Mouse (Mus musculus): ENCODE results near the gene Hddc3. TPM values are rescaled to one million over a fixed set of nuclear protein-coding genes. Genes with fewer than 3 reads are reported as not detected.
A peak's percentile ranks its signal among the peaks of the same experiment; 100 is the strongest.

Hddc3 gene
- polyA plus RNA-seq, 1 experiment from 2014 or later: 23.1 TPM

- H3K4me2 ChIP-seq (ENCODE audit: low read length): no peak overlapping the region
- no peak overlapping the region for H3K9ac ChIP-seq (ENCODE audit: low read length)
- WGBS: 85% methylated on average over 2 of the region's 2 CpGs
- H3K27me3 ChIP-seq (ENCODE audit: control insufficient read depth, insufficient read depth, low read length): no peaks in the 10 kb centered on the region
- H3K9me3 ChIP-seq (ENCODE audit: control insufficient read depth, low read length): no peaks in the 10 kb centered on the region
- peaks cover 3 to 8% of the 10 kb centered on the region in 2 experiments; a peak in 3 of 4 replicates for H3K4me1 ChIP-seq (ENCODE audit: control insufficient read depth in 2 of 2, insufficient read depth in 2 of 2, low read length in 2 of 2)
- ATAC-seq (ENCODE audit: insufficient number of reproducible peaks, insufficient read depth, low FRiP score, low read depth): no peak
- no peak overlapping the region for H3K27ac ChIP-seq (replicated peaks in 1 of 2; ENCODE audit: control insufficient read depth in 1 of 2, insufficient read depth in 1 of 2, low read depth in 2 of 2, low read length in 2 of 2)
- no peak overlapping the region for H3K4me3 ChIP-seq (ENCODE audit: control insufficient read depth in 1 of 2, insufficient read depth in 1 of 2, low read depth in 1 of 2, low read length in 2 of 2)
- peaks cover 78% of the 10 kb centered on the region for H3K36me3 ChIP-seq (ENCODE audit: control insufficient read depth, insufficient read depth, low read length)
Measured at GRCm38 (mm10) chr7:80301522-80301921, 41.4 kb upstream of the Hddc3 start.

GRCm38 (mm10) chr7:80307766-80308165 lies 35.1 kb upstream of the Hddc3 start:
- H3K4me1 ChIP-seq (ENCODE audit: control insufficient read depth in 2 of 2, insufficient read depth in 2 of 2, low read length in 2 of 2): no peaks in the 10 kb centered on the region
- peaks cover 99% of the 10 kb centered on the region for H3K36me3 ChIP-seq (ENCODE audit: control insufficient read depth, insufficient read depth, low read length)
- no peaks in the 10 kb centered on the region for H3K9me3 ChIP-seq (ENCODE audit: control insufficient read depth, low read length)
- H3K4me2 ChIP-seq (ENCODE audit: low read length): no peak overlapping the region
- no peaks in the 10 kb centered on the region for H3K27me3 ChIP-seq (ENCODE audit: control insufficient read depth, insufficient read depth, low read length)
- WGBS: 90% methylated on average over 3 of the region's 3 CpGs
- no peak overlapping the region for H3K9ac ChIP-seq (ENCODE audit: low read length)
- no peak overlapping the region for H3K27ac ChIP-seq (replicated peaks in 1 of 2; ENCODE audit: control insufficient read depth in 1 of 2, insufficient read depth in 1 of 2, low read depth in 2 of 2, low read length in 2 of 2)
- no peak overlapping the region for H3K4me3 ChIP-seq (ENCODE audit: control insufficient read depth in 1 of 2, insufficient read depth in 1 of 2, low read depth in 1 of 2, low read length in 2 of 2)
- no peak for ATAC-seq (ENCODE audit: insufficient number of reproducible peaks, insufficient read depth, low FRiP score, low read depth)

- no peak overlapping the region for H3K9ac ChIP-seq (ENCODE audit: low read length)
- H3K4me1 ChIP-seq (ENCODE audit: control insufficient read depth in 2 of 2, insufficient read depth in 2 of 2, low read length in 2 of 2): no peaks in the 10 kb centered on the region
- H3K36me3 ChIP-seq (ENCODE audit: control insufficient read depth, insufficient read depth, low read length): peaks cover 99% of the 10 kb centered on the region
- H3K27ac ChIP-seq (replicated peaks in 1 of 2; ENCODE audit: control insufficient read depth in 1 of 2, insufficient read depth in 1 of 2, low read depth in 2 of 2, low read length in 2 of 2): no peak overlapping the region
- no peak overlapping the region for H3K4me2 ChIP-seq (ENCODE audit: low read length)
- H3K27me3 ChIP-seq (ENCODE audit: control insufficient read depth, insufficient read depth, low read length): no peaks in the 10 kb centered on the region
- H3K9me3 ChIP-seq (ENCODE audit: control insufficient read depth, low read length): no peaks in the 10 kb centered on the region
- H3K4me3 ChIP-seq (ENCODE audit: control insufficient read depth in 1 of 2, insufficient read depth in 1 of 2, low read depth in 1 of 2, low read length in 2 of 2): no peak overlapping the region
- WGBS: 79% methylated on average over 7 of the region's 7 CpGs
- no peak for ATAC-seq (ENCODE audit: insufficient number of reproducible peaks, insufficient read depth, low FRiP score, low read depth)
Measured at GRCm38 (mm10) chr7:80310771-80311170, 32.1 kb upstream of the Hddc3 start.

- 71% methylated on average over 2 of the region's 2 CpGs for WGBS
- H3K27me3 ChIP-seq (ENCODE audit: control insufficient read depth, insufficient read depth, low read length): no peaks in the 10 kb centered on the region
- no peak overlapping the region for H3K4me2 ChIP-seq (ENCODE audit: low read length)
- H3K27ac ChIP-seq (replicated peaks in 1 of 2; ENCODE audit: control insufficient read depth in 1 of 2, insufficient read depth in 1 of 2, low read depth in 2 of 2, low read length in 2 of 2): no peak overlapping the region
- no peaks in the 10 kb centered on the region for H3K9me3 ChIP-seq (ENCODE audit: control insufficient read depth, low read length)
- no peak overlapping the region for H3K9ac ChIP-seq (ENCODE audit: low read length)
- ATAC-seq (ENCODE audit: insufficient number of reproducible peaks, insufficient read depth, low FRiP score, low read depth): no peak
- peaks cover 7 to 16% of the 10 kb centered on the region in 2 experiments; a peak in 3 of 4 replicates for H3K4me1 ChIP-seq (ENCODE audit: control insufficient read depth in 2 of 2, insufficient read depth in 2 of 2, low read length in 2 of 2)
- H3K36me3 ChIP-seq (ENCODE audit: control insufficient read depth, insufficient read depth, low read length): peaks cover 78% of the 10 kb centered on the region
- no peak overlapping the region for H3K4me3 ChIP-seq (ENCODE audit: control insufficient read depth in 1 of 2, insufficient read depth in 1 of 2, low read depth in 1 of 2, low read length in 2 of 2)
Measured at GRCm38 (mm10) chr7:80315733-80316132, 27.2 kb upstream of the Hddc3 start.

GRCm38 (mm10) chr7:80317439-80318115 lies 25.3 kb upstream of the Hddc3 start:
- WGBS: 71% methylated on average over 1 of the region's 1 CpGs
- ATAC-seq (ENCODE audit: insufficient number of reproducible peaks, insufficient read depth, low FRiP score, low read depth): no peak
- peaks cover 63% of the 10 kb centered on the region for H3K36me3 ChIP-seq (ENCODE audit: control insufficient read depth, insufficient read depth, low read length)

GRCm38 (mm10) chr7:80318670-80319069 lies 24.2 kb upstream of the Hddc3 start:
- H3K9me3 ChIP-seq (ENCODE audit: control insufficient read depth, low read length): no peaks in the 10 kb centered on the region
- H3K27me3 ChIP-seq (ENCODE audit: control insufficient read depth, insufficient read depth, low read length): no peaks in the 10 kb centered on the region
- no peak overlapping the region for H3K4me2 ChIP-seq (ENCODE audit: low read length)
- H3K4me3 ChIP-seq (ENCODE audit: control insufficient read depth in 1 of 2, insufficient read depth in 1 of 2, low read depth in 1 of 2, low read length in 2 of 2): no peak overlapping the region
- H3K9ac ChIP-seq (ENCODE audit: low read length): peak overlapping the region; percentile 44; the same call in 1 of the 2 replicates
- H3K4me1 ChIP-seq (ENCODE audit: control insufficient read depth in 2 of 2, insufficient read depth in 2 of 2, low read length in 2 of 2): peaks cover 7 to 24% of the 10 kb centered on the region in 2 experiments; a peak in 3 of 4 replicates
- 81% methylated on average over 4 of the region's 4 CpGs for WGBS
- H3K27ac ChIP-seq (replicated peaks in 1 of 2; ENCODE audit: control insufficient read depth in 1 of 2, insufficient read depth in 1 of 2, low read depth in 2 of 2, low read length in 2 of 2): peak overlapping the region in 1 of 2 experiments; percentile 45; a peak in 1 of 4 replicates
- no peak for ATAC-seq (ENCODE audit: insufficient number of reproducible peaks, insufficient read depth, low FRiP score, low read depth)
- H3K36me3 ChIP-seq (ENCODE audit: control insufficient read depth, insufficient read depth, low read length): peaks cover 52% of the 10 kb centered on the region

More at GRCm38 (mm10) chr7:80317439-80318115, 25.3 kb upstream of the Hddc3 start:
- H3K4me3 ChIP-seq (ENCODE audit: control insufficient read depth in 1 of 2, insufficient read depth in 1 of 2, low read depth in 1 of 2, low read length in 2 of 2): no peak overlapping the region
- no peak overlapping the region for H3K9ac ChIP-seq (ENCODE audit: low read length)
- H3K27ac ChIP-seq (replicated peaks in 1 of 2; ENCODE audit: control insufficient read depth in 1 of 2, insufficient read depth in 1 of 2, low read depth in 2 of 2, low read length in 2 of 2): no peak overlapping the region
- no peaks in the 10 kb centered on the region for H3K27me3 ChIP-seq (ENCODE audit: control insufficient read depth, insufficient read depth, low read length)
- H3K4me2 ChIP-seq (ENCODE audit: low read length): no peak overlapping the region
- peaks cover 7 to 16% of the 10 kb centered on the region in 2 experiments; a peak in 3 of 4 replicates for H3K4me1 ChIP-seq (ENCODE audit: control insufficient read depth in 2 of 2, insufficient read depth in 2 of 2, low read length in 2 of 2)
- no peaks in the 10 kb centered on the region for H3K9me3 ChIP-seq (ENCODE audit: control insufficient read depth, low read length)

- Histone ChIP-seq H3K27ac (replicated peaks in 1 of 2; ENCODE audit: control insufficient read depth in 1 of 2, insufficient read depth in 1 of 2, low read depth in 2 of 2, low read length in 2 of 2) (peak overlapping the region; percentile 45 to 46), H3K4me1 (ENCODE audit: control insufficient read depth in 2 of 2, insufficient read depth in 2 of 2, low read length in 2 of 2) (peaks cover 7 to 26% of the 10 kb centered on the region in 2 experiments; a peak in 3 of 4 replicates), H3K9ac (ENCODE audit: low read length) (no peak overlapping the region; the same call in 1 of the 2 replicates), H3K36me3 (ENCODE audit: control insufficient read depth, insufficient read depth, low read length) (peaks cover 40% of the 10 kb centered on the region), H3K27me3 (ENCODE audit: control insufficient read depth, insufficient read depth, low read length) (no peaks in the 10 kb centered on the region), H3K4me2 (ENCODE audit: low read length) (no peak overlapping the region), H3K4me3 (ENCODE audit: control insufficient read depth in 1 of 2, insufficient read depth in 1 of 2, low read depth in 1 of 2, low read length in 2 of 2) (no peak overlapping the region), H3K9me3 (ENCODE audit: control insufficient read depth, low read length) (no peaks in the 10 kb centered on the region)
- WGBS: 63% methylated on average over 19 of the region's 19 CpGs
- ATAC-seq (ENCODE audit: insufficient number of reproducible peaks, insufficient read depth, low FRiP score, low read depth): no peak
Measured at GRCm38 (mm10) chr7:80319846-80320496, 22.9 kb upstream of the Hddc3 start.
